Mouse (Mus musculus): Measurements from ENCODE around the gene Mob3c. TPM values are rescaled to one million over a fixed set of nuclear protein-coding genes. Genes with fewer than 3 reads are reported as not detected.

Gene Mob3c
- polyA plus RNA-seq, 1 experiment, result 3.5 TPM

- TF ChIP-seq MYOD1 (IDR thresholded peaks at IDR 0.05; ENCODE audit: control insufficient read depth, insufficient read length, low read depth) (no peak), USF1 (IDR thresholded peaks at IDR 0.05; ENCODE audit: low read depth) (no peak), CEBPB (IDR thresholded peaks at IDR 0.05; ENCODE audit: low read depth) (no peak), FOSL1 (IDR thresholded peaks at IDR 0.05; ENCODE audit: insufficient read depth, low read length, poor library complexity, severe bottlenecking) (no peak), MYOG (IDR thresholded peaks at IDR 0.05; ENCODE audit: control insufficient read depth, extremely low read depth, insufficient read length) (no peak), MAX (IDR thresholded peaks at IDR 0.05) (no peak), CTCF (IDR thresholded peaks at IDR 0.05; ENCODE audit: control insufficient read depth, insufficient read depth, insufficient read length) (no peak)
- no peak overlapping the region for H3ac ChIP-seq (ENCODE audit: control insufficient read depth, insufficient read length, low read depth)
Observed at GRCm38 (mm10) chr4:115835576-115835975, 7.7 kb downstream of the Mob3c start.

GRCm38 (mm10) chr4:115838196-115838595 is 10.3 kb downstream of the Mob3c start:
- H3K4me3 ChIP-seq (ENCODE audit: insufficient read depth, poor library complexity, severe bottlenecking), result no peak overlapping the region
- H3K79me3 ChIP-seq (ENCODE audit: low read depth), result no peaks in the 10 kb centered on the region
- TF ChIP-seq MAX (IDR thresholded peaks at IDR 0.05), result no peak
- TF ChIP-seq USF1 (IDR thresholded peaks at IDR 0.05; ENCODE audit: low read depth), result no peak
- no peak for TF ChIP-seq CTCF (IDR thresholded peaks at IDR 0.05; ENCODE audit: control insufficient read depth, insufficient read depth, insufficient read length)
- H3ac ChIP-seq (ENCODE audit: control insufficient read depth, insufficient read length, low read depth), result no peak overlapping the region
- peaks cover 18% of the 10 kb centered on the region for H3K36me3 ChIP-seq (ENCODE audit: control insufficient read depth, insufficient read depth)
- H3K27me3 ChIP-seq (ENCODE audit: control insufficient read depth, insufficient read depth, insufficient read length), result no peaks in the 10 kb centered on the region
- peaks cover 13% of the 10 kb centered on the region for H3K79me2 ChIP-seq (ENCODE audit: control insufficient read depth, insufficient read depth)

More at GRCm38 (mm10) chr4:115835576-115835975, 7.7 kb downstream of the Mob3c start:
- peaks cover 2% of the 10 kb centered on the region for H3K79me2 ChIP-seq (ENCODE audit: control insufficient read depth, insufficient read depth)
- H3K4me3 ChIP-seq (ENCODE audit: insufficient read depth, poor library complexity, severe bottlenecking), result no peak overlapping the region
- H3K79me3 ChIP-seq (ENCODE audit: low read depth), result no peaks in the 10 kb centered on the region
- H3K27me3 ChIP-seq (ENCODE audit: control insufficient read depth, insufficient read depth, insufficient read length), result no peaks in the 10 kb centered on the region
- peaks cover 21% of the 10 kb centered on the region for H3K36me3 ChIP-seq (ENCODE audit: control insufficient read depth, insufficient read depth)

GRCm38 (mm10) chr4:115838696-115839641 is 11.1 kb downstream of the Mob3c start, which contains the start of gene Mknk1:
Gene Mknk1, plus strand, starts transcription at chr4:115839198.
- Histone ChIP-seq H3K79me3 (ENCODE audit: low read depth) (no peaks in the 10 kb centered on the region), H3K36me3 (ENCODE audit: control insufficient read depth, insufficient read depth) (peaks cover 14% of the 10 kb centered on the region), H3K27me3 (ENCODE audit: control insufficient read depth, insufficient read depth, insufficient read length) (no peaks in the 10 kb centered on the region), H3ac (ENCODE audit: control insufficient read depth, insufficient read length, low read depth) (peak within 1 kb of the TSS; percentile 79), H3K4me3 (ENCODE audit: insufficient read depth, poor library complexity, severe bottlenecking) (peak within 1 kb of the TSS; percentile 57), H3K79me2 (ENCODE audit: control insufficient read depth, insufficient read depth) (peaks cover 13% of the 10 kb centered on the region)
- TF ChIP-seq USF1 (IDR thresholded peaks at IDR 0.05; ENCODE audit: low read depth) (peak; percentile 76), MAX (IDR thresholded peaks at IDR 0.05) (peak; percentile 88), CEBPB (IDR thresholded peaks at IDR 0.05; ENCODE audit: low read depth) (no peak)

GRCm38 (mm10) chr4:115839956-115840355 is 12.1 kb downstream of the Mob3c start:
- Histone ChIP-seq H3K79me3 (ENCODE audit: low read depth) (no peaks in the 10 kb centered on the region), H3ac (ENCODE audit: control insufficient read depth, insufficient read length, low read depth) (peak overlapping the region; percentile 30), H3K4me3 (ENCODE audit: insufficient read depth, poor library complexity, severe bottlenecking) (no peak overlapping the region), H3K79me2 (ENCODE audit: control insufficient read depth, insufficient read depth) (peaks cover 13% of the 10 kb centered on the region), H3K27me3 (ENCODE audit: control insufficient read depth, insufficient read depth, insufficient read length) (no peaks in the 10 kb centered on the region), H3K36me3 (ENCODE audit: control insufficient read depth, insufficient read depth) (peaks cover 4% of the 10 kb centered on the region)
- peak; percentile 46 for TF ChIP-seq MAX (IDR thresholded peaks at IDR 0.05)
- TF ChIP-seq CEBPB (IDR thresholded peaks at IDR 0.05; ENCODE audit: low read depth), result no peak

- no peak for TF ChIP-seq MYOD1 (IDR thresholded peaks at IDR 0.05; ENCODE audit: control insufficient read depth, insufficient read length, low read depth)
- TF ChIP-seq MAX (IDR thresholded peaks at IDR 0.05), result no peak
- TF ChIP-seq CEBPB (IDR thresholded peaks at IDR 0.05; ENCODE audit: low read depth), result no peak
- no peak for TF ChIP-seq USF1 (IDR thresholded peaks at IDR 0.05; ENCODE audit: low read depth)
- no peak for TF ChIP-seq MYOG (IDR thresholded peaks at IDR 0.05; ENCODE audit: control insufficient read depth, extremely low read depth, insufficient read length)
- TF ChIP-seq FOSL1 (IDR thresholded peaks at IDR 0.05; ENCODE audit: insufficient read depth, low read length, poor library complexity, severe bottlenecking), result no peak
- TF ChIP-seq CTCF (IDR thresholded peaks at IDR 0.05; ENCODE audit: control insufficient read depth, insufficient read depth, insufficient read length), result no peak
- no peaks in the 10 kb centered on the region for H3K27me3 ChIP-seq (ENCODE audit: control insufficient read depth, insufficient read depth, insufficient read length)
- H3ac ChIP-seq (ENCODE audit: control insufficient read depth, insufficient read length, low read depth), result no peak overlapping the region
- peaks cover 13% of the 10 kb centered on the region for H3K79me2 ChIP-seq (ENCODE audit: control insufficient read depth, insufficient read depth)
- H3K4me3 ChIP-seq (ENCODE audit: insufficient read depth, poor library complexity, severe bottlenecking), result no peak overlapping the region
- no peaks in the 10 kb centered on the region for H3K36me3 ChIP-seq (ENCODE audit: control insufficient read depth, insufficient read depth)
- H3K79me3 ChIP-seq (ENCODE audit: low read depth), result no peaks in the 10 kb centered on the region
Observed at GRCm38 (mm10) chr4:115840842-115841241, 12.9 kb downstream of the Mob3c start.

- Histone ChIP-seq H3K4me3 (ENCODE audit: insufficient read depth, poor library complexity, severe bottlenecking) (no peak overlapping the region), H3ac (ENCODE audit: control insufficient read depth, insufficient read length, low read depth) (no peak overlapping the region), H3K79me2 (ENCODE audit: control insufficient read depth, insufficient read depth) (no peaks in the 10 kb centered on the region), H3K36me3 (ENCODE audit: control insufficient read depth, insufficient read depth) (peaks cover 17% of the 10 kb centered on the region), H3K79me3 (ENCODE audit: low read depth) (no peaks in the 10 kb centered on the region), H3K27me3 (ENCODE audit: control insufficient read depth, insufficient read depth, insufficient read length) (no peaks in the 10 kb centered on the region)
- TF ChIP-seq MAX (IDR thresholded peaks at IDR 0.05), result no peak
- no peak for TF ChIP-seq CEBPB (IDR thresholded peaks at IDR 0.05; ENCODE audit: low read depth)
- no peak for TF ChIP-seq USF1 (IDR thresholded peaks at IDR 0.05; ENCODE audit: low read depth)
- TF ChIP-seq FOSL1 (IDR thresholded peaks at IDR 0.05; ENCODE audit: insufficient read depth, low read length, poor library complexity, severe bottlenecking), result no peak
- no peak for TF ChIP-seq MYOD1 (IDR thresholded peaks at IDR 0.05; ENCODE audit: control insufficient read depth, insufficient read length, low read depth)
- TF ChIP-seq CTCF (IDR thresholded peaks at IDR 0.05; ENCODE audit: control insufficient read depth, insufficient read depth, insufficient read length), result no peak
- TF ChIP-seq MYOG (IDR thresholded peaks at IDR 0.05; ENCODE audit: control insufficient read depth, extremely low read depth, insufficient read length), result no peak
Observed at GRCm38 (mm10) chr4:115846656-115847055, 18.8 kb downstream of the Mob3c start.

Measured in C2C12 (cell line).